ENCODE assay signal across 34 mouse cellular contexts in the genomic region with DNA sequence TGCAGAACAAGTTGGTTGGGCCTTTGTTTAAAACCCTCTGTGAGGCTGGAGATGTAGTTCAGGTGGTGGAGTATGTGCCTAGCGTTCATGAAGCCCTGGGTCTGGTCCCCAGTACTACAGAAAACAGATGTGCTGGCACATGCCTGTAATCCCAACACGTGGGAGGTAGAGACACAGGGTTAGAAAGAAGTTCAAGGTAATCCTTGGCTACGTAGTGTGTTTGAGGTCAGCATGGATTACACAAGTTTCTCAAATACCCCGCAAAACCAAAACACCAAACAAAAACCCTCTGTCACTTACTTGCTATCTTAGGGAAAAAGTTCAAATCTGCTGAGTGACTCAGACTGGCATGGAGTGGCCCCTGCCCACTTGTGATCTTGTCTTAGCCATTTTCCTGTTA. TPM values are rescaled to one million over a fixed set of nuclear protein-coding genes. Genes with fewer than 3 reads are reported as not detected.
"Had no signal": no experiment of that assay in that cellular context is flagged by ENCODE, and none has a peak within 500 bp of the region (broad histone marks: within the 10 kb centered on the region; RNA-seq: fewer than 3 reads in every experiment).

No protein-coding gene starts in this region.

- ATAC-seq: inflammation-experienced regulatory T-cells, adult 6 months; intestine, embryonic 15.5 days; intestine, embryonic 16.5 days; intestine, postnatal 0 days had no signal

- H3K27ac ChIP-seq: heart, embryonic 10.5 days; heart, embryonic 13.5 days; heart, embryonic 15.5 days; hindbrain, embryonic 10.5 days; hindbrain, embryonic 12.5 days; hindbrain, embryonic 13.5 days; hindbrain, embryonic 14.5 days; hindbrain, embryonic 15.5 days; hindbrain, postnatal 0 days; intestine, embryonic 15.5 days; kidney, embryonic 15.5 days; kidney, postnatal 0 days; layer of hippocampus, adult 2 months had no signal

- H3K9me3 ChIP-seq: heart, embryonic 10.5 days; heart, embryonic 12.5 days; heart, embryonic 13.5 days; heart, embryonic 15.5 days; hindbrain, embryonic 10.5 days; hindbrain, embryonic 12.5 days; hindbrain, embryonic 13.5 days; hindbrain, embryonic 15.5 days; intestine, embryonic 15.5 days; kidney, embryonic 15.5 days had no signal

- H3K9ac ChIP-seq: heart, embryonic 12.5 days; heart, embryonic 13.5 days; heart, embryonic 15.5 days; hindbrain, embryonic 12.5 days; hindbrain, embryonic 13.5 days; hindbrain, embryonic 14.5 days; hindbrain, embryonic 15.5 days; intestine, embryonic 15.5 days; kidney, embryonic 15.5 days had no signal

- H3K4me2 ChIP-seq: heart, embryonic 11.5 days; heart, embryonic 12.5 days; heart, embryonic 13.5 days; heart, embryonic 15.5 days; hindbrain, embryonic 12.5 days; hindbrain, embryonic 13.5 days; hindbrain, embryonic 14.5 days; hindbrain, embryonic 15.5 days; intestine, embryonic 15.5 days; kidney, embryonic 15.5 days had no signal

- H3K27me3 ChIP-seq: heart, embryonic 12.5 days; heart, embryonic 13.5 days; heart, embryonic 15.5 days; hindbrain, embryonic 12.5 days; hindbrain, embryonic 13.5 days; hindbrain, embryonic 15.5 days; intestine, embryonic 15.5 days; kidney, embryonic 15.5 days had no signal

- H3K4me3 ChIP-seq: heart, embryonic 10.5 days; heart, embryonic 12.5 days; heart, embryonic 13.5 days; heart, embryonic 15.5 days; hindbrain, embryonic 10.5 days; hindbrain, embryonic 12.5 days; hindbrain, embryonic 13.5 days; hindbrain, embryonic 15.5 days; intestine, embryonic 15.5 days; kidney, embryonic 15.5 days; layer of hippocampus, adult 2 months had no signal

- H3K36me3 ChIP-seq: hindbrain, embryonic 15.5 days; intestine, embryonic 15.5 days had no signal

- DNase-seq: heart, postnatal 10 days; heart, postnatal 14 days; heart, postnatal 36 days; heart, postnatal 4 days; kidney, adult 11 months; kidney, adult 18-20 months; kidney, adult 2 months; kidney, adult 8-10 months; kidney, adult 9 months; kidney, postnatal 10 days; kidney, postnatal 14 days; kidney, postnatal 25 days; kidney, postnatal 36 days; kidney, postnatal 4 days; layer of hippocampus, adult 9-11 months; layer of hippocampus, postnatal 36 days had no signal

- H3K4me1 ChIP-seq: heart, embryonic 10.5 days; hindbrain, embryonic 10.5 days; hindbrain, embryonic 12.5 days; hindbrain, embryonic 15.5 days; intestine, embryonic 15.5 days had no signal

RNA-seq across cellular contexts. Expression of gene Cmbl, which starts 46.8 kb away (rescaled TPM):
- polyA plus RNA-seq: inflammation-experienced regulatory T-cells, adult 6 months had no signal
